Mouse (Mus musculus): ENCODE measurements at regions not wholly inside any gene's neighbourhood (a gene's known extent, or its start where the extent isn't known, plus 50 kb on each side); places are given as distances from the start of the nearest gene placed in this dataset.

DNA sequence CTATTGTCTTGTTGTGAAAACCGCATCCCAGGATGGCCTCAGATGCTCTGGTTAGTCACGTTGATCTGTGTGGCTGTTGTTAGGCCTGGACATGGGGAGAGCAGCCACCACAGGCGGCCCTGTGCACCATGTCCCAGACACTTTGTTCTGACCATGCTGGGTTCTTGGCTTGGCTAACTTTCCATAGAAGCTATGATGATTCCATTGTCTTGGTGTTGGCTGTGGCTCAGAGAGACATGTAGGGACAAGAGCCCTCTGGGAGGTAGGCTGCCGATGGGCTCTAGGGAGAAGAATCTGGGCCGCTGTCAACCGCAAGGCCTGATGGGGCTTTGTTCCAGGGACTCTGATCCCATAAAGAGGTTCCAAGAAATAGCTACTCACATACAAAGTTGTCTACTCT, 334.9 kb downstream of the Pik3r1 start:
- in situ Hi-C loops (cut with MboI, MseI) = loop anchor here (10.0 kb wide), 1 partner anchor 512 kb away; no protein-coding TSS in a partner anchor

DNA sequence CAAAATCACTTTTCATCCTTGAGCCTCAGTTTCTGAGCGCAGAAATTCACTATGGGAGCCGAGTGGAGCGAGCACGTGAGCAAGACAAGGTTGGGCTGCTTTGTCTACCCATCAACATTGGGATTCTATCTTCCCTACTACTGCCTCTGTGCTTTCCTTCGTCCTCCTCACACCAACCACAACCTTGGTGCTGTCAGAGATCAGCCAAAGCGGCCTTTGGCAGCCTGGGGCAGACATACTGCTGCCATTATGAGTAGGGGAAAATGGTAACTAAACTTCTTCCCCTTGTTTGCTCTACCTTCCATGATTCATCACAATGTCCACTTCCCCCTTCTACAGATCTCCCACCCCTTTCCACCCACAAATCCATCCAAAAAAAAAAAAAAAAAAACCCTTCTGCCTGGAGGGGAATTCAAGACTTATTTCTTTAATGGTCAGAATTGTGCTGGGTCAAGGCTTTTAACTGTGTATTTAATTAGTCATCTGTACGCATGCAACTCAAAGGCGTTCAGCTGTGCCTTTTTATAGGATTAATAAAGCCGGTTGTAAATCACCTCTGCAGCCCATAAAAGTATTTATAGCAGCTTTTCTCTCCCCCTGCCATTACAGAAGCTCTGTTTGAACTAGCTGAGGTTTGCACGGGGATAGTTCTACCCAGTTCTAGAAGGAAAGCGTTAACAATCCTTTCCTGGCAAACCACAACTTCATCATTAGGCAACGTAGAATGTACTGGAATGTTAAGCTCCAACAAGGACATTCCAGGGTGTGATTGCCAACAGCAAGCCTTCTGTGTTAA, 340.4 kb downstream of the Pik3r1 start:
- in situ Hi-C loops (cut with MboI, MseI) = no loop called here

GRCm38 (mm10) chr13:101426461-101426860, 341.6 kb downstream of the Pik3r1 start:
- in situ Hi-C loops (cut with MboI, MseI) = no loop called here

- in situ Hi-C loops (cut with MboI, MseI) = no loop called here
Observed at GRCm38 (mm10) chr13:101422082-101422481, 345.9 kb downstream of the Pik3r1 start.

GRCm38 (mm10) chr13:101419457-101420025, 348.5 kb downstream of the Pik3r1 start:
- in situ Hi-C loops (cut with MboI, MseI) = no loop called here

DNA sequence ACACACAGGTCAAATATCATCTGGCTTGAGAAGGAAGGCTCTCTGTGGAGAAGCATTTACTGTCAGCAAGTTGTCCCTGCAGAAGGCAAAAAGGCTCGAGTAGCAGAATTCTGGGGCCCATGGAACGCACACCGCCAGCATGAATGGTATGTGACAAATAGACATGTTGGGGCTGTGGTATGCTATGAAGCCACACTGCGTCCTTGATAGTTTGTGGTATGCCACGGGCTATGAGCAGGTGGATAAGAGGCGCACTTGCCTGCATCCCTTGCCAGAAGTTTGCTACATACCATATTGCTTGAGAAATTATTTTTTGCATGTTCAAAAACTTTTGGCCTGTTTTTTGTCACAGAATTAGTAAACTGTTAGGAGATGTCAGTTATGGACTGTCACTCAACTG, 349.7 kb downstream of the Pik3r1 start:
- in situ Hi-C loops (cut with MboI, MseI) = no loop called here

- in situ Hi-C loops (cut with MboI, MseI) = no loop called here
Observed at GRCm38 (mm10) chr13:101408885-101409284, 359.1 kb downstream of the Pik3r1 start.

- in situ Hi-C loops (cut with MboI, MseI) = no loop called here
Observed at GRCm38 (mm10) chr13:101407633-101408032, 360.4 kb downstream of the Pik3r1 start.

DNA sequence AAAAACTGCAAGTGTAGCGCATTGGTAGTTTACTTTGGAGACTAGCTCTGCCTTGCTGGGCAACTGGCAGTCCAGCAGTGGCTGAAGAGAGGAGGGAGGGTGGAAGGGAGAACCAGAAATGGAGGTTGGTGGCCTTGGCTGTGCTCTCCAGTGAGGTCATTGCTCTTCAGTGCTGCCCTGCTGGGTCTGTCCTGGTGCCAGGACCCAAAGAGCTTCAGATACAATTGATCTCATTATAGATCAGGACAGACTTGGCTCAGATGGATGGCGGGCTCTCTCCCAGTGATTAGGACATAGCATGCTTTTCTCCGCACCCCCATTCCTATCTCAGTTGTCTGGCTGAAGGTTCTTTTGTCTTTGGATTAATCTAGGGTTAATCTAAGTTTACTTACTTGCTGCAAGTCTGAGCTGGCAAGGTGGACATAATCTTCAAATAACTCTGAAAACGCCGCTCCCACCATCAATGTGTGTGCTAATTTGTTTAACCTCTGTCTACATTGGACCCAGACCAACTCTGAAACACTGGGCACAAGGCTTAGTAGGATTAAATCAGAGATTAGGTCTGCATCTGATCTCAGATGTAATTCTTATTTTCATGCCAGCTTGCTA, 394.3 kb downstream of the Pik3r1 start:
- in situ Hi-C loops (cut with MboI, MseI) = no loop called here

GRCm38 (mm10) chr13:101371906-101372305, 396.1 kb downstream of the Pik3r1 start:
- in situ Hi-C loops (cut with MboI, MseI) = no loop called here

DNA sequence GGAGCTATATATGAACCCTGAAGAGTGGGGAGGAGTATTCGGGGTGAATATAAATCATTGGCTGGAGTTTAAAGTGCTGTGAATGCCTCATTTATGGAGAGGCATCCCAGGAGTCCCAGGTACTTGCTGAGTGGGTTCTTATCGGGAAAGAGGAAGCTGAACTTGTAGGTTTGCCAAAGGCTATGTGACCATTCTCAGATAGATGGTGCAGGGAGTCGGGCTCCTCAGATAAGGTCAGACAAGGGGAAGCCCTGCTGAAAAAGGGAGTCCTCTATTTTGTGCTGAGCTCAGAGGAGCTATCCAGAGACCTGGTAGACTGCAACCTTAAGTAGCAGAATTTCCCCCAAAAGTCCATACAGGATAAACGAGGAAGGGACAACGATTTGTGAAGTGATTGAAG, 399.8 kb downstream of the Pik3r1 start:
- in situ Hi-C loops (cut with MboI, MseI) = no loop called here

DNA sequence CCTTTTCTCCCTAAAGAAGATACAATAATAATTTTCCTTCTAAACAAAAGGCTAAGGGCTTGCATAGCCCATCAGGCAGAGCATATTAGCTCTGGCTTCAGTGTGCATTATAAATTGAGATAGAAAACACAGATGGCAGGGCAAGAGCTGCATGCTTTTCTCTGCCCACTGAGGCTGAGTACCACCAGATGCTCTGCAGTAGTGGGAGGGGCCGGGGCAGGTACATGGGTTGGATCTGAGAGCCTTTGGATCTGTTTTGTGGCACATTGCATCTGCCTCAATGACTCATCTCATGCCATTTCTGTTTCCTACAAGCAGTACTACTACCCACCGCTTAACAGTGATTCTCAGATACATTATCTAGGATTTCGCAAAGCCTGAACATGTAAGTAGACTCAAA, 412.7 kb downstream of the Pik3r1 start:
- in situ Hi-C loops (cut with MboI, MseI) = no loop called here

DNA sequence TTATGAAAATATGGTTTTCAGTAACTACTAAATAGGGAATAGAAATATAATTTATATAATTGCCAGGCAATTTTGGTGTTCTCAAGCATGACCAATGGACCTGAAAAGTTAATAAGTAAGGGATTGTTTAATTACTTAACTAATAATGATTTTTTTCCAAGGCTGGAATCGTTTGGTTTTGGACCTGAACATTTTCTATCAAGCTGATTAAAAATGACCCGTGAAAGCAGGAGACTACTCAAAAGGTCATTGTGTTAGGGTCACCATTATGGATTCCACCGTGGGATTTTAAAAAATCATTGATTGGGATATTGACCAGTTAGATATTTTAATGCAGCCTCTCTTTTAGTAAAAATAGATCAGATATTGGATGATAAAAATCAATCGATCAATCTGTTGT, 416.9 kb downstream of the Pik3r1 start:
- in situ Hi-C loops (cut with MboI, MseI) = no loop called here

DNA sequence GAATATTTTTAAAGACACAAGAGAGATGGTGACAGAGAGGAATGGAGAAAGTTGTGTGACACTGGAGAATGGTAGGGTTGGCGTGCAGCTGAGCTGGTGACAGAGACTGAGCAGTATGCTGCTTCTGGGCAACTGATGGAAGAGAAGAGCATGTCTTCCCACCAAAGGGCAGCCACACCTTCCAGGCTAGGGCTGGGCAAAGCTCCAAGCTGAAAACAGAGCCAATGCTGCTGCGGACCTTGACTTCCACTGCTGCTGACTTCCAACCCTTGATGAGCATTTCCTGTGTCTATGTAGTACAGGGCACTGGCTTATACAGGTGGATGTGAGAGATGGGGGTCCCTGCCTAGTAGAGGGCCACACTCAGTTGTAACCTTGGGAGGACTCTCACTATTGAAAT, 418.7 kb downstream of the Pik3r1 start:
- in situ Hi-C loops (cut with MboI, MseI) = no loop called here

DNA sequence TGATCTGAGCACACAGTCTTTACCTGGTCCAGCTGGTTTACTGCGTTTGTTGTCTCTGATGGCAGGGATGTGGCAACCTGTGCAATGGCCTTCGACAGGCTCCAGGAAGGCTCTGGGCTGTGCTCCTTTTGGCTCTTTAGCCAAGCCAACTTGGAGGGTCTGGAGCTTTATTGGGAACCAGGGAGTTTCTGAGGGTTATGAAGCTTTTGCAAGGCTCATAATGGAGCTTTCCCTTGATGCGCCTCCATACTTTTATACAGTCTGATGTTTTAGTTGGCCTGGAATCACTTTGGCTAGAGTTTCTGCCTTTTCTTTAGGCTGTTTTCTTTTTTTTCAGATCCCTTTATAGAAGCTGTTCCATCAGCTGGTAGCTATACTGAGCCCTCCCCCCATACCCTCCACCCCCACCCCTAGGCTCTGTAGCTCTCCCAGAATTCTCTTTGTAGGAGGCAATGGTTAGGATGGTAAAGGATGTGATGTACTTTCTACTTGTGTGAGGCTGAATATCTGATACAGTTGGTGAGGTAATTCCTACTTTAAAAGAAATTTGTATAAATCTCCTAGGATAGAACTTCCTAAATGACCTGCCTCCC, 429.6 kb downstream of the Pik3r1 start:
- in situ Hi-C loops (cut with MboI, MseI) = no loop called here

- in situ Hi-C loops (cut with MboI, MseI) = no loop called here
Observed at GRCm38 (mm10) chr13:101318621-101319020, 449.4 kb downstream of the Pik3r1 start.

GRCm38 (mm10) chr13:101316336-101316735, 451.7 kb downstream of the Pik3r1 start:
- in situ Hi-C loops (cut with MboI, MseI) = no loop called here

- in situ Hi-C loops (cut with MboI, MseI) = no loop called here
Observed at GRCm38 (mm10) chr13:101314040-101314439, 454.0 kb downstream of the Pik3r1 start.

DNA sequence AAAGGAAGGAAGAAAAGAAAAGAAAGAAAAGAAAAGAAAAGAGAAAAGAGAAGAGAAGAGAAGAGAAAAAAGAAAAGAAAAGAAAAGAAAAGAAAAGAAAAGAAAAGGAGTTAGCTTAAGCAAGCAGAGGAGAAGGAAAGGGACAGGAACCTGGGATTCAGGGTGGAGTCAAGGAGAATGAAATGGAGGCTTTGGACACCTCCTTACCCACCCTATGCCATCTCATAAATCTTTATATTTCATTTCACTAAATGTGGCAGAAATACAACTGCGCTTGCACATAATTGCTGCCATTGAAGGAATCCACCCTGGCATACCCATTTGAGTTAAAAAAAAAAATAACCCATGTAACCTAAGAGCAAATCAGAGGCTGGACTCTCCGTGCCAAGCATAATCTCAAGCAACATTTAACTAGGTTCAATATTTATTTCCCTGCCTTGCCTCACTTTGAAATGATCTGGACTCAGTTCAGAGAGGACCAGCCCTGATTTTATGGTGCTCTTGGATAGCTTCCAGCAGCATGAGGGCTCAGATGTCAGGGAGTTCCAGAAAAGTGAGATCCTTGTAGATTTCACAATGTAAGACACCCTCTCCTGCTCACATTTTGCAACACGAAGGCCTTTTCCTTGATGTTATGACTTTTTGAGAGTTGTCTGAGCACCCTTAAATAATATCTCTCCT, 456.2 kb downstream of the Pik3r1 start:
- in situ Hi-C loops (cut with MboI, MseI) = no loop called here

GRCm38 (mm10) chr13:101308724-101309123, 459.3 kb downstream of the Pik3r1 start:
- in situ Hi-C loops (cut with MboI, MseI) = no loop called here

GRCm38 (mm10) chr13:101305695-101306413, 462.2 kb downstream of the Pik3r1 start:
- in situ Hi-C loops (cut with MboI, MseI) = no loop called here
